Mouse (Mus musculus): ENCODE results near the gene Myo3b. TPM values are rescaled to one million over a fixed set of nuclear protein-coding genes. Genes with fewer than 3 reads are reported as not detected.

The Myo3b gene
- polyA plus RNA-seq, 2 experiments = not detected

- no peaks in the 10 kb centered on the region for H3K9me3 ChIP-seq (ENCODE audit: control insufficient read depth, low read length)
- no peak overlapping the region for H3K9ac ChIP-seq (replicated peaks)
- ATAC-seq (ENCODE audit: insufficient read depth) = no peak
- H3K36me3 ChIP-seq (replicated peaks; ENCODE audit: control insufficient read depth, insufficient read depth, low read depth) = no peaks in the 10 kb centered on the region
- WGBS (ENCODE audit: insufficient replicate concordance) = 64% methylated on average over 4 of the region's 4 CpGs
- no peak overlapping the region for H3K4me2 ChIP-seq (ENCODE audit: low read depth)
- no peak for DNase-seq (ENCODE audit: low read depth in 3 of 3, low spot score in 3 of 3)
- no peaks in the 10 kb centered on the region for H3K27me3 ChIP-seq (ENCODE audit: control insufficient read depth, insufficient read depth, low read length)
- no peaks in the 10 kb centered on the region for H3K4me1 ChIP-seq (replicated peaks; ENCODE audit: control insufficient read depth in 2 of 2, insufficient read depth in 2 of 2, low read length in 1 of 2)
- TF ChIP-seq EP300 (IDR thresholded peaks at IDR 0.05; ENCODE audit: low read depth) (no peak), CTCF (IDR thresholded peaks at IDR 0.05; ENCODE audit: low read depth) (no peak)
- no peak overlapping the region for H3K27ac ChIP-seq
- no peak overlapping the region for H3K4me3 ChIP-seq (ENCODE audit: insufficient read depth in 1 of 2, low read depth in 2 of 2, low read length in 2 of 2)
Observed at GRCm38 (mm10) chr2:70143543-70144188, 104.7 kb downstream of the Myo3b start.

- Histone ChIP-seq H3K9me3 (ENCODE audit: control insufficient read depth, low read length) (no peaks in the 10 kb centered on the region), H3K27me3 (ENCODE audit: control insufficient read depth, insufficient read depth, low read length) (no peaks in the 10 kb centered on the region), H3K9ac (replicated peaks) (no peak overlapping the region), H3K4me1 (replicated peaks; ENCODE audit: control insufficient read depth in 2 of 2, insufficient read depth in 2 of 2, low read length in 1 of 2) (no peaks in the 10 kb centered on the region), H3K36me3 (replicated peaks; ENCODE audit: control insufficient read depth, insufficient read depth, low read depth) (no peaks in the 10 kb centered on the region), H3K4me3 (ENCODE audit: insufficient read depth in 1 of 2, low read depth in 2 of 2, low read length in 2 of 2) (no peak overlapping the region), H3K4me2 (ENCODE audit: low read depth) (no peak overlapping the region), H3K27ac (no peak overlapping the region)
- no peak for TF ChIP-seq EP300 (IDR thresholded peaks at IDR 0.05; ENCODE audit: low read depth)
- TF ChIP-seq CTCF (IDR thresholded peaks at IDR 0.05; ENCODE audit: low read depth) = peak; percentile 38; the same call in 1 of the 2 replicates
- 42% methylated on average over 12 of the region's 12 CpGs for WGBS (ENCODE audit: insufficient replicate concordance)
- ATAC-seq (ENCODE audit: insufficient read depth) = no peak
- DNase-seq (ENCODE audit: low read depth in 3 of 3, low spot score in 3 of 3) = no peak
Observed at GRCm38 (mm10) chr2:70146993-70147581, 108.2 kb downstream of the Myo3b start.

- Histone ChIP-seq H3K9ac (replicated peaks) (no peak overlapping the region), H3K4me2 (ENCODE audit: low read depth) (no peak overlapping the region), H3K27ac (no peak overlapping the region), H3K36me3 (replicated peaks; ENCODE audit: control insufficient read depth, insufficient read depth, low read depth) (no peaks in the 10 kb centered on the region), H3K9me3 (ENCODE audit: control insufficient read depth, low read length) (no peaks in the 10 kb centered on the region), H3K4me3 (ENCODE audit: insufficient read depth in 1 of 2, low read depth in 2 of 2, low read length in 2 of 2) (no peak overlapping the region), H3K4me1 (replicated peaks; ENCODE audit: control insufficient read depth in 2 of 2, insufficient read depth in 2 of 2, low read length in 1 of 2) (no peaks in the 10 kb centered on the region), H3K27me3 (ENCODE audit: control insufficient read depth, insufficient read depth, low read length) (no peaks in the 10 kb centered on the region)
- ATAC-seq (ENCODE audit: insufficient read depth) (no peak), DNase-seq (ENCODE audit: low read depth in 3 of 3, low spot score in 3 of 3) (no peak)
- TF ChIP-seq EP300 (IDR thresholded peaks at IDR 0.05; ENCODE audit: low read depth) = no peak
- TF ChIP-seq CTCF (IDR thresholded peaks at IDR 0.05; ENCODE audit: low read depth) = no peak
- WGBS (ENCODE audit: insufficient replicate concordance) = 61% methylated on average over 13 of the region's 13 CpGs
Observed at GRCm38 (mm10) chr2:70148821-70149510, 110.0 kb downstream of the Myo3b start.

- ATAC-seq (ENCODE audit: insufficient read depth) (no peak), DNase-seq (ENCODE audit: low read depth in 3 of 3, low spot score in 3 of 3) (no peak)
- Histone ChIP-seq H3K4me3 (ENCODE audit: insufficient read depth in 1 of 2, low read depth in 2 of 2, low read length in 2 of 2) (no peak overlapping the region), H3K9me3 (ENCODE audit: control insufficient read depth, low read length) (no peaks in the 10 kb centered on the region), H3K4me1 (replicated peaks; ENCODE audit: control insufficient read depth in 2 of 2, insufficient read depth in 2 of 2, low read length in 1 of 2) (no peaks in the 10 kb centered on the region), H3K9ac (replicated peaks) (no peak overlapping the region), H3K27me3 (ENCODE audit: control insufficient read depth, insufficient read depth, low read length) (no peaks in the 10 kb centered on the region), H3K36me3 (replicated peaks; ENCODE audit: control insufficient read depth, insufficient read depth, low read depth) (no peaks in the 10 kb centered on the region), H3K27ac (no peak overlapping the region), H3K4me2 (ENCODE audit: low read depth) (no peak overlapping the region)
- WGBS (ENCODE audit: insufficient replicate concordance) = 56% methylated on average over 6 of the region's 6 CpGs
- TF ChIP-seq CTCF (IDR thresholded peaks at IDR 0.05; ENCODE audit: low read depth) (no peak), EP300 (IDR thresholded peaks at IDR 0.05; ENCODE audit: low read depth) (no peak)
Observed at GRCm38 (mm10) chr2:70150399-70151035, 111.6 kb downstream of the Myo3b start.

- WGBS (ENCODE audit: insufficient replicate concordance) = 63% methylated on average over 3 of the region's 3 CpGs
- no peak overlapping the region for H3K4me3 ChIP-seq (ENCODE audit: insufficient read depth in 1 of 2, low read depth in 2 of 2, low read length in 2 of 2)
- H3K9ac ChIP-seq (replicated peaks) = no peak overlapping the region
- no peak for ATAC-seq (ENCODE audit: insufficient read depth)
- H3K36me3 ChIP-seq (replicated peaks; ENCODE audit: control insufficient read depth, insufficient read depth, low read depth) = no peaks in the 10 kb centered on the region
- H3K27me3 ChIP-seq (ENCODE audit: control insufficient read depth, insufficient read depth, low read length) = no peaks in the 10 kb centered on the region
- no peaks in the 10 kb centered on the region for H3K9me3 ChIP-seq (ENCODE audit: control insufficient read depth, low read length)
- no peak overlapping the region for H3K4me2 ChIP-seq (ENCODE audit: low read depth)
- no peak for DNase-seq (ENCODE audit: low read depth in 3 of 3, low spot score in 3 of 3)
- no peaks in the 10 kb centered on the region for H3K4me1 ChIP-seq (replicated peaks; ENCODE audit: control insufficient read depth in 2 of 2, insufficient read depth in 2 of 2, low read length in 1 of 2)
- no peak for TF ChIP-seq CTCF (IDR thresholded peaks at IDR 0.05; ENCODE audit: low read depth)
- no peak overlapping the region for H3K27ac ChIP-seq
Observed at GRCm38 (mm10) chr2:70151930-70152329, 113.0 kb downstream of the Myo3b start.

All from liver, embryonic 14.5 days (tissue).